Mouse (Mus musculus) layer of hippocampus, adult 9-10 months (tissue): ENCODE measurements around the gene Trip13.

ENCODE experiments used
- DNase-seq: peaks from one replicate; pipeline ENCODE4 v3.0.0; 2022; ENCODE audit warnings: low spot score

Gene Trip13

GRCm38 (mm10) chr13:73886601-73887000 lies 51.0 kb downstream of the Trip13 start:
- DNase-seq: no peak

DNA sequence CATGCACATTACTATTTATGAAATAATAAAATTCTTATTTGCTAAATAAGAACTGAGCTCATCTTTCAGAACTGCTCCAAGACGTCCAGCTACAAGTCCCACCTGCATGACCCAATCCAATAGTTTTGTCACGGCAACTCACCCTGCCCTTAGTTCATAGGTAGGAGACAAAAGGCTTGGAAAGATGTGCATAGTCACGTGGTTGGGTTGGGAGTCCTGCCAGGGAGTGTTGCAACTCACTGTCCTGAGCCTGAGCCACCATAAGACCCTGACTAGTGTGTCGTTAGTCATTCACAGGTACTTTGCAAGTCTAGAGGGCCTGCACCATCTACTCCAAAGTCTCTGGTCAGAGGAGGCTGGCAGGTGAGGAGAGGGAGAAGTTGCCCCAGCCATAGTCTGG lies 51.5 kb downstream of the Trip13 start:
- DNase-seq: no peak

DNA sequence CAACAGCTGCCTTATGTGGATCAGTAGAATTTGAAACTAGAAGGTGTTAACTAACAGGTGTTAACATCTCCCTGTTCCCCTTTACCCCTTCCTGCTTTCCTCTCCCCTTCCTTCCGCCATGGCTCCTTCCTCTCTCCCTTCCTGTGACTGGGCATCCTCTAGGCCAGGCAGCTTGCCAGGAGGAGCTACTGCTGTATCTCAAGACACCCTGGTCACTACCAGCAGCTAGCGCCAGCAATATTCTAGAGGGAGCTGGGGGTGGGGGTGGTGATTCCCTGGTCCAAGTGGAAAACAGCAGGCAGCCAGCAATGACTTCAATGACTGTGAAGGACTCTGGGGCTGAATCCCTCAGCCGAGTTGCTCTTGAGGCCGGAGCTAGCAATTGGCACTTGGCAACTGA lies 51.9 kb downstream of the Trip13 start:
- DNase-seq: no peak

GRCm38 (mm10) chr13:73881347-73881746 lies 56.2 kb downstream of the Trip13 start:
- DNase-seq: no peak

DNA sequence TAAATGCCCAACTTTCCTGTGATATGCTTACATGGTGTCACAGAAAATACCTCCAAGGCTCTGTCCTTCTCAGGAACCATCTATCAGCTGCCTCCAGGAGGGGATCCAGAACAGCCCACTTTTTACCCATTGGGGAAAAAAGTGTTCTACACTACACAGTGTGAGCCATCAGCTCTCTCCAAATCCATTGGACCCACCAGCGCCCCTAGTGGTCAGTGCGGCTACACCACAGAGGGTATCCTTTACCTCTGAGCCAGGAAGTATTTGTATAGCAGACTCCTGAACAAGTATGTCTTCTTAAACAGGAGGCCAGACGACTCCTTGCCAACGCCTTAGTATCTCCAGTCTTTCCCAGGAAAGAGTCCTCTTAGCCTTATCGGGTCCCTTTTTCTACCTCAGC lies 57.8 kb downstream of the Trip13 start:
- no peak for DNase-seq

DNA sequence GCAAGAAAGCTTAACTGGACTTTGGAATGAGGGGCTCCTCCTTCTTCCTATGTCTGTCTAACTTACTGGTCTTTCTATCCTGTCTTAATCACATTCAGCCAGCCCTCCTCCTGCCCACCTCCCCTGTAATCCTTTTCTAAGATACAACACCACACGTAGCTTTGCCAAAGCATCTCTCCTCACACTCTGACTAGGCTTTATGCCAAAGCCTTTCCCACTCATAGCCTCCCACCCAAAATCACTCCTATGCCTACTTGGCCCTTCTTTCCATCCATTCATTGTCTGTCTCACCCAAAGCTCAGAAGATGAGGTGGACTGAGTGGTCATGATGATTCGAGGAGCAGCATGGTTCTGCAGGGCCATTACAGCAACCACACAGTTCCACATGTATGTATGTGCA lies 65.4 kb downstream of the Trip13 start:
- DNase-seq: no peak
